Mouse (Mus musculus): ENCODE measurements around the gene Hnrnpu.
A peak's percentile ranks its signal among the peaks of the same experiment; 100 is the strongest.

Gene Hnrnpu

DNA sequence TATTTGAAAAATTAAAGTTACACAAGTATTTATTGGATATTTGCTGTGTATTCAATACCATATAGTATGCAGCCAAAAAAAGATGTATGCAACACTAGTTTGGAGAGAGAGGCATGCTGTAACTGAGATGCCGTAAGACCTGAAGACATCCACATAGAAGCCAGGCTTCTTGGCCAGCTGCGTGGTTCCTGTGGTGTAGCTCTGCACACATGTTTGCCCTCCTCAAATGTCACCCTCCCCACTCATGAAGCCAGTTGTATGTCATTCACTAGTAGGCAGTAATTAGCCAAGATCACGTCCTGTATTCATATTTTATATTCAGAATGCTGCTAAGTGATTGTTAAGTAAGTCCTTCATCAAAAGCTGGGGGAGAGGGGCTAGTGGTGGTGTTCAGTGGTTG, 3.8 kb upstream of the Hnrnpu start:
- no peak for DNase-seq (ENCODE audit: low read depth, low spot score)

- peak; percentile 62 for DNase-seq (ENCODE audit: low read depth, low spot score)
These were observed 2.6 kb upstream of the Hnrnpu start for GRCm38 (mm10) chr1:178340213-178340612.

DNA sequence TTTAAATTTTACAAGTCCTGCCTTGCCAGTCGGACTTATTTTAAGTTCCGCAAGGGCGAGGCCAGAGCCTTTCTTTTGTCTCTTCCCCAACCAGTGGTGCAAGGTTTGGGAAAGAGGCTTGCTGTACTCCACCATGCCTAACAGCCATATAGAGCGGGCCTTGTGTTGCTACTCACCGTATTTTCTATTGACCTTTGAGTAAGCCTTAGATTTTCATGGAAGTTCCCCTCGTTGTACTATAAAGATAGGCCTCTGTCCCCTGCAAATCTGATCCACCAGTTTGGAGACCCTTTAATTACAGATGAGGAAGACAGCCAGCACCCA, 683 bp upstream of the Hnrnpu start:
- DNase-seq (ENCODE audit: low read depth, low spot score) = peak; percentile 62

DNA sequence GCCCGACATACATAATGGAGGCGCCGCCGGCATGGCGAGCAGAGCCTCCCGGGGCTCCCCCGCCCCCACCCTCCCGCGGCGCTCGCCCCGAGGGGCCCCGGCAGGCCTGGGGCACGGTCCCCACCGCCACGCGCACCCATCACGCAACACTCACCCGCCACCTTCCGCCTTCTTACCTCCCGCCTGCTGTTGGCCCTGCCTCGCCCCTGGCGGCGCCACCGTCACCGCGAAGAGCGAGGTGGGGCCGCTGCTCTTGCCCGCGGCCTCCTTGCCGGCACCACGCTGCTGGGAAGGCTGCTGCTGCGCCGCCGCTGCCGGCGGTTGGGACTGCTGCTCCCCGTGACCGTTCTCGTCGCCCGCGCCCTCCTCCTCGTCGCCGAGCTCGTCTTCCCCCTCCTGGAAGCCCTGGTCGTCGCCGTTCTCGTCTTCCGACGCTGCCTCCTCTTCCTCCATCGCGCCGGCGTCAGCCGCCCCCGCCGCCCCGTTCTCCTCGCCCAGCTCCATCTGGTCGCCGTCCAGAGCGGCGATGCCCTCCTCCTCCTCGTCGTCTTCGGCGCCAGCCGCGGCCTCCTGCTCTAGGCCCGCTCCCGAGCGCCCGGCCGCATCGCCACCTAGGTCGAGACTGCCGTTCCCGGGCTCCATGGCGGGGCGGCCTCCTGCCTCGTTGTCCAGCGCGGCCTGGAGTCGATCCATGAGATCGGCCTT, 668 bp downstream of the Hnrnpu start:
- DNase-seq (ENCODE audit: low read depth, low spot score) = peak; percentile 24

- DNase-seq (ENCODE audit: low read depth, low spot score) = peak; percentile 90
These were observed 1.3 kb downstream of the Hnrnpu start for GRCm38 (mm10) chr1:178336289-178336775.

DNA sequence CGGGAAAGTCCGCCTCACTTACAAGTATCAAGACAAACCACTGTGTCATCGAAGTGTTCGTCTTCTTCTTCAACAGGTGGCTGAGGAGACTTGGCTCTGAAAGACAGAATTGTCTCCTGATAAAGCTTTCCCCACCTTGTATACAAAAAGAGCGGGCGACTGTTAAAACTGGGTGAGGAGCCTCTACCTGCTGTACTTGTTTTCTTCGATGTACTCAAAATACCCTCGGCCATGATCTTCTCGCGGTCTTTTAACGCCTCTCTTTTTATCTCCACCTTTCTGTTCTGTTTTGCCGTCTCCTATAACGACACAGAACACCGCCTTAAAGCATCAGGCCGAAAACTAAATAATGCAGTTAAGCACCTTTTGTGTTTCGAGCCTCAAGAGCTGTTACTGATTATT, 1.7 kb downstream of the Hnrnpu start:
- peak; percentile 60 for DNase-seq (ENCODE audit: low read depth, low spot score)

DNA sequence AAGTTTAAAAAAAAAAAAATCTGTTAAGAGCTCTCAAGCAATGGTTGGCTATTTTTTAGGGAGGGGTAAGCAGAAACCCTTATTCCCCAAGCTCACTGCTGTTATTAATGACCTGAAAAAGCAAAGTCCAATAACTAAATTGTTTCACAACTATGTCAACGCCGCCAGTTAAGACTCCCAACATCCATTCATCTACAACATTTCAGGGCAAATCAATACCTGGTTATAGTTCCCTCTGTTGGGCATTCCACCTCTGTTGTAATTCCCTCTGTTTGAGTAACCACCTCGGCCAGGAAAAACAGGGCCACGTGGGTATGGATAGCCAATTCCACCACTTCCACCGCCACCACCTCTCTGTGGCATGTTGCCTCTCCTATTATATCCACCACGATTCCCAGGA, 7.7 kb downstream of the Hnrnpu start:
- DNase-seq (ENCODE audit: low read depth, low spot score) = no peak

GRCm38 (mm10) chr1:178329017-178329416, 8.6 kb downstream of the Hnrnpu start:
- no peak for DNase-seq (ENCODE audit: low read depth, low spot score)

- DNase-seq (ENCODE audit: low read depth, low spot score) = no peak
These were observed 10.6 kb downstream of the Hnrnpu start for GRCm38 (mm10) chr1:178326950-178327349.

- DNase-seq (ENCODE audit: low read depth, low spot score) = peak; percentile 25
These were observed 11.2 kb downstream of the Hnrnpu start for GRCm38 (mm10) chr1:178326357-178326756.

DNA sequence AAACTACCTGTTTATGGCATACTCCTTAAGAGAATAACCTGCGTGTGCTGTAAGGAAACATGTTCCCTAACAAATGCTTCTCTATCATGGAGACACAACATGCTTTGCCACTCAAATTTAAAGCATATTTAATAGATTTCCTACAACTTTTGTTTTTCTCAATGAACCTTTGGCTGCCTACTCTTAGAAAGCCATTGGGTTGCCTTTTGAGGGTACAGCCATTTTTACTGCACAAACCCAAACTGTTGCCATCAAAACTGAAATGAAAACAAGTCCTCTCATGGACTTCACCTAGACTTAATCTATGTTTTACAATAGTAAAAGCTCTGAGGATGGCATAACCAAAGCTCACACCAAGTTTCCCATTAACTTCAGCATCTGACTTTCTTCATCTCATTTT, 13.0 kb downstream of the Hnrnpu start:
- DNase-seq (ENCODE audit: low read depth, low spot score) = no peak

DNA sequence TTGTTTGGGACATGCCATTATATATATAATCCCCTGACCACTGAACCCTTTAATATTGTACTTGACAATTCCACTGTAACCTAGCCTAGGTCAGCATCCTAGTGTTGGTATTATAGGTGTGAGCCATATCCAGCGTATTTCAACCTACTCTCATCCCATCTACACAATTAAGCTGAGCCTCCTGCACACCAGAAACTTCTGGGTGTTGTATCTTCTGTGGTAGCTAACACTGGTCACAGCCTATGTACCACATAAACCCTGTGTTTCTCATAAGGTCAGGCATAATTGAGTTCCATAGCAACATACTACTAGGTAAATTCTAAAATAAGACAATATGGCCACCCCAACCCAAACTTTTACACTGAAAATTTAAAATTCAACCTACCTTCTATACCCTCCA, 14.4 kb downstream of the Hnrnpu start:
- DNase-seq (ENCODE audit: low read depth, low spot score) = no peak

DNA sequence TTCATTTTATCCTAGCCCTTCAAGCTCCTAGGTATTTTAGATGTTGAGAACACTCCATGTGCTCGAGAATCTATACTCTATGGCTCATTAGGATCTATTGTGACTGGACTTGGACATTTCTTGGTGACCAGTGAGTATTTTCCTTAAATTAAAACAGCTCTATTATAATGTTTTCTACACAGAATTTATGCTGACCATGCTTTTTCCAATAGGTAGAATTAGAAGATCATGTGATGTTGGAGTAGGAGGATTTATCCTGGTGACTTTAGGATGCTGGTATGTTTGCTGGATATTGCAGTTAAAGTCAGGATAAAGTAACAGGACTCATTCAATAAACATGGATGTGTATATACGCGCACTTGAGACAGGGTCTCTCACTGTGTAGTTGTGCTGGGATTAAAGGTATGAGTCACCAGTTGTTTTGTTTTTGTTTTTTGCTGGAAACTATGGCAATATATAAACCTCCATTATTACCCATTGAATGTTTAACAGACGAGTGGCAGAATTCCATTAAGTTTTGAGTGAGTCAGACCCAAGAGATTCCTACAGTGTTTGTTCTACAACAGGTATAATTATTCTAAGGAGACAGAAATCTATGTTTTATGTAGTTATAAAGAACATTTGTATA, 15.8 kb downstream of the Hnrnpu start:
- DNase-seq (ENCODE audit: low read depth, low spot score) = peak; percentile 70

DNA sequence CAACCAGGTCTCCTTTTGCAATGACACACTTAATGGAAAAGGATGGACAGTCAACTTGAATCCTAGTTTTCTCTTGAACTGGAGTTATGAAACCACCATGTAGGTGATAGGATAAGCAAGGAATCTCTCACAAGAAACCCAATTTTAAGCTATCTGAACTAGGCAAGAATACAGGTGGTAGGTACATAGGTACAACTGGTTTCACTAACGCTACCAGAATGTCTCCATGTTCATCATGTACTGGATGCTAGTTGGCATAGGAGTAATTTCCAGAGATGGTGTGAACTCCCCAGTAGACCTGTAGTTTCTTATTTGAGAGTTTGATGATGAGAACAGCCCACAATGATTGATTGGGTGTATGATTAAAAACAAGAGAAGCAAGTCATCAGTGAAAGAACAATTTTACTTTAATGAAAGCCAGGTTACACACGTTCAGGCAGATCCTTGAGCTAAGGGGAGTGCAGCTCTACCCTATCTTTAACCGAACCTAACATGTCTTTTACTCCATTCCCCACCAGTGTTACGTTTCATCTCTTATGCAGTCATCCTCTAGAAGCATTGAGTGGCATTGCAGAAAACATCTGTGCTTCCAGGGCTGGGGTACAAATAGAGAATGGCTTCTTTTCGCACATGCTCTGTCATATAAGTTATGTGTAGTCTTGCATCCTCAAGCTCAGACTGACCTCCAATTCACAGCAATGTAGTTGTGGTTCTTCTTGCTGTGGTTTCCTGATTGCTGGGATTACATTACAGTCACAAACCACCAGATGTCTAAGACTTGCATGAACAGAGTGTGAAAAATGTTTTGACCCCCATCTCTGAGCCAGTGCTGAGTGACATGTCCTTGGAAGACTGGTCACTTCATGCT, 16.6 kb downstream of the Hnrnpu start:
- peak; percentile 72 for DNase-seq (ENCODE audit: low read depth, low spot score)

DNA sequence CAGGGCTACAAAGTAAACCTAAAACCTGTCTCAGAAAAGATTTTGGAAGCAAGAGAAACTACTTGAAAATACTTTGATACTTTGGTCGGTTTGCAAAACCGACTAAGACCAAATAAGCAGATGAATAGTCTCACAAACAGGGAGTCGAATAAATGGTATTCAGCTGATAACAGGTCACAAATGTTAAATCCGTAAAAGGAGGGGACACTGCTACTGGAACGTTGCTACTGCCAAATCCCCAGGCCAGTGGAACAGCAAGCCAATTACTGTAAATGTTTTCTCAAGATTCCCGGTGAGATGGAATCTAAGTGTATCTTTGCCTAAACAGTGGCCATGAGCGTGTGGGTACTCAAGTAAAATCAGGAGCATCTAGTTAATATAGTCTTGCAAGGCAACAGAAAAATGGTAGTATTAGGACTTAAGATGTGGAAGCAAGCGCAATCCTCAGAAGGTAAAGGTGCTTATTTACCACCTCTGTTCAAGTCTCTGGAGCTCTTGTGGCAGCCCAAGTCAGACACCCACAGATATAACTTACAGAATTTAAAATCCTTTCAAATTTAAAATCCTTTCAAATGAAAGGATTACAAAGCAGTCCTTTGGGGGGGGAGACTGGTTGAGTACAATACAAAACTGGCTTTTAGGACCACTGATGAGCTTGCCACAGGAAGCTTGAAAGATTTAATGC, 17.4 kb downstream of the Hnrnpu start:
- peak; percentile 49 for DNase-seq (ENCODE audit: low read depth, low spot score)

- DNase-seq (ENCODE audit: low read depth, low spot score) = no peak
These were observed 18.1 kb downstream of the Hnrnpu start for GRCm38 (mm10) chr1:178319295-178320037.

DNA sequence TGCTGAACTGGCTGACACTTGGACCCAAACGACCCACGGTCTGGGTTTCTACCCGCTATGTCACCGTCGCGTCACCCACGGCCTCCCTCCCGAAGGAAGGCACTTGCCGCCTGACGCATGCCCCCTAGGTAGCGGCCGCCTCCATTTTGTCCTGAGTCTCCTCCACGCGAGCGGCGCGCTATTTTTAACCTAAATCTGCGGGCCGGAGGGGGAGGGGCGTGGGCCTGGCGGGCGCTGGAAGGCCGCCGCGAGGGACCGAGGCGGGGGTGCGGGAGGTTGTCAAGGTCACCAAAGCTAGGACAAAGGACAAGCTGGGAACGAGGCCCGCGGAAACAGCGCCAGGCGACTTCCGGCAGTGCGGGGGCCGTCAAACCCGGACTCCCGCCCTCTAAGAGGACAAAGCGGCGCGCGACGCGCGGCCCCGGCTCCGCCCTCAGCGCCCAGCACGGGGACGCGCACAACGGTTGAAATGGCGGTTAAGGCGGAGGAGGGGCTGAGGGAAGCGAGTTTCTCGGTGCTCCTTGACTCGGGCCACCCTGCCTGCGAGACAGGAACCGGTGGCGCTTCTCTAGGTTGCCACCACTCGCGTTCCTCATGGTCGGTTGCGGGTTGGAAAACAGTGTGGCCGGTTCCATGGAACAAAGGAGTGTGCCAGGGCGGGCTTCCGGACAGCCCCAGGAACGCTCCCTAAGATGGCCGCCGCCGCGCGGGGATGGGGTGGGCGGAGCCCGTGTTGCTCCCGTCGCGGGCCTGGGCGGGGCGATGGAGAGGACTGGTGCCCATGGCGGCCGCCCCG, 19.0 kb downstream of the Hnrnpu start, which contains the start of gene Cox20:
TSS of gene Cox20 (plus strand) at position 742 of the 796 bp plus-strand sequence.
- peak; percentile 91 for DNase-seq (ENCODE audit: low read depth, low spot score)

GRCm38 (mm10) chr1:178318002-178318388, 19.6 kb downstream of the Hnrnpu start:
- peak; percentile 86 for DNase-seq (ENCODE audit: low read depth, low spot score)

GRCm38 (mm10) chr1:178317275-178318001, 20.2 kb downstream of the Hnrnpu start:
- peak; percentile 64 for DNase-seq (ENCODE audit: low read depth, low spot score)

DNA sequence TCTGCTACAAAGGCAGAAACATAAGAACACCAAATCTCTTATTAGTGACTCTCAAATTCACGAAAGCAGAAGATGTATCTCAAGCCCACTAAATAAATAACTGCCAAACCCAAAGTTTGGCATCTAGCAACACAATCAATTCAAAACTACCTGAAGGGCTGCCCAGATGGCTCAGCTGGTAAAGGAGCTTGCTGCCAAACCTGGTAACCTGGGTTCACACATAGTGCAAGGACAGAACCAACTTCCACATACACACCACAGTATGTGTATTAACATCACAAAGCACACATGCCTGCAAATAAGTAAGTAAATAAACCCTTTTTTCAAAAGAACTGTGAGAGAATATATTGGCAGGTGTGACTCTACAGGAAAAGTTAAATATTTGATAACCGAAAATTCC, 23.4 kb downstream of the Hnrnpu start:
- no peak for DNase-seq (ENCODE audit: low read depth, low spot score)

Measured in 3T3-L1 (cell line).